Mouse (Mus musculus) embryonic facial prominence, embryonic 10.5 days (tissue): ENCODE results near the gene Pdpk1. TPM values are rescaled to one million over a fixed set of nuclear protein-coding genes. Genes with fewer than 3 reads are reported as not detected.
"Not testable (repeated sequence)": the region's sequence is repeated elsewhere in the genome, so short reads cannot be mapped to it uniquely, and the experiment has no call there.

Experiments
- DNase-seq: peaks from one replicate; pipeline ENCODE4 v3.0.0-alpha.2; 2017; ENCODE audit warnings: low spot score
- H3K27ac ChIP-seq: fragments of 300-500 bp; sonication (generic); replicated peaks from 2 replicates; pipeline ENCODE4 v1.5.1; 2016; ENCODE audit warnings: mild to moderate bottlenecking
- H3K27me3 ChIP-seq: fragments of 300-500 bp; sonication (generic); replicated peaks from 2 replicates; pipeline ENCODE4 v1.6.1; 2016; ENCODE audit warnings: low read depth, mild to moderate bottlenecking; ENCODE audit not compliant: poor library complexity, severe bottlenecking
- H3K36me3 ChIP-seq: fragments of 300-500 bp; sonication (generic); replicated peaks from 2 replicates; pipeline ENCODE4 v1.6.1; 2016; ENCODE audit warnings: mild to moderate bottlenecking, moderate library complexity
- H3K4me1 ChIP-seq: fragments of 300-500 bp; sonication (generic); 2 replicates; pipeline ENCODE4 v1.6.1; 2016
- H3K4me3 ChIP-seq: fragments of 300-500 bp; sonication (generic); 2 replicates; pipeline ENCODE4 v1.5.1; 2016; ENCODE audit warnings: mild to moderate bottlenecking, moderate library complexity
- H3K9me3 ChIP-seq: fragments of 300-500 bp; sonication (generic); 2 replicates; pipeline ENCODE4 v1.6.1; 2016; ENCODE audit warnings: mild to moderate bottlenecking
- WGBS: fragments of 180-500 bp; shearing (Covaris S2); methylation state at CpG from one replicate; pipeline ENCODE4 v1.1.7; 2016; 5-methylcytosine and 5-hydroxymethylcytosine counted together
- polyA plus RNA-seq: library from polyadenylated mRNA; unstranded; fragments of >200 nt; fragmentation: Nextera tagmentation; extraction: Ambion mirVana; gene quantifications from 2 replicates; pipeline ENCODE4 v1.2.1, GENCODE M21; 2016

Pdpk1 gene
- polyA plus RNA-seq, 1 experiment from 2014 or later = 30.9 TPM

GRCm38 (mm10) chr17:24086399-24086798, 64.3 kb downstream of the Pdpk1 start:
- H3K4me3 ChIP-seq, H3K27ac ChIP-seq, H3K4me1 ChIP-seq, H3K27me3 ChIP-seq, H3K9me3 ChIP-seq, DNase-seq: not testable (repeated sequence)
- peaks cover 62% of the 10 kb centered on the region for H3K36me3 ChIP-seq
- 86% methylated on average over 4 of the region's 4 CpGs for WGBS

DNA sequence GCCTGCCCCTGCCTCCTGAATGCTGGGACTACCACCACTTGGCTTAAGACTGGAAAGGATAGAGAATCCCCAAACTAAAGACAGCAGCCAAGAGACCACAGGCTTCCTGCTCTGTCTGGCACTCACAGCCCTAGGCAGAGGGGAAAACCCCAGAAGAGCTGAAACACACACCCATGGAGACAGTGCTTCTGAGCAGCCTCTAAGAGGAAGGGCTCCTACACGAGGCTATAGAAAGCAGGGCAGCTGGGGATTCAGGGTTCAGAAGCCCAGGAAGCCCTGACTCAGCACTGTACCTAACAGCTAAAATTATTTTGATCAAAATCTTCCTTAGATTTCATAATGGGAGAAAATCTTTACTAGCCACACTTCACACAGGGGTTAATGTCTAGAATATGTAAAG, 66.1 kb downstream of the Pdpk1 start:
- no peak overlapping the region for H3K27ac ChIP-seq
- H3K4me3 ChIP-seq = no peak overlapping the region
- H3K9me3 ChIP-seq = no peaks in the 10 kb centered on the region
- WGBS = 60% methylated on average over 1 of the region's 1 CpGs
- H3K36me3 ChIP-seq = peaks cover 56% of the 10 kb centered on the region
- no peak for DNase-seq
- H3K4me1 ChIP-seq = no peaks in the 10 kb centered on the region
- no peaks in the 10 kb centered on the region for H3K27me3 ChIP-seq

DNA sequence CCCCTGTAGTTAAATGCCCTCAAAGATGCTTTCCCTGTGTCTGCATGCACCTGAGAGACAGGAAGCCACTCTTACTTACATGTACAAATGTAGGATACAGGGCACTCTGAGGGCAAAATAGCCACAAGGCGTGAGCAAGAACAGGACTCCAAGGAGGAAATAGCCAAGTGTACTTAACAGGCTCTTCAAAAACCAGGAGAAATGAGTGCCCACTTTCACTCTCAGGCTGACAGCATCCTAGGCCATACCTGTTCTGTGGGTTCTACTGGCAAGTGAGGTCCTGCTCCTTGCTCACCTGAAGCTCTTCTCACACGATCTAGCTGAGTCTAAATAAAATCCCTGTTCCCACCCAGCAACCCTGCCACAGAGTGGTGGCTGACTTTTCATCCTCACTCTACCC, 73.6 kb downstream of the Pdpk1 start:
- Histone ChIP-seq H3K9me3 (no peaks in the 10 kb centered on the region), H3K27ac (no peak overlapping the region), H3K27me3 (no peaks in the 10 kb centered on the region), H3K36me3 (peaks cover 46% of the 10 kb centered on the region), H3K4me1 (peaks cover 5% of the 10 kb centered on the region), H3K4me3 (no peak overlapping the region)
- 80% methylated on average over 2 of the region's 2 CpGs for WGBS
- no peak for DNase-seq

DNA sequence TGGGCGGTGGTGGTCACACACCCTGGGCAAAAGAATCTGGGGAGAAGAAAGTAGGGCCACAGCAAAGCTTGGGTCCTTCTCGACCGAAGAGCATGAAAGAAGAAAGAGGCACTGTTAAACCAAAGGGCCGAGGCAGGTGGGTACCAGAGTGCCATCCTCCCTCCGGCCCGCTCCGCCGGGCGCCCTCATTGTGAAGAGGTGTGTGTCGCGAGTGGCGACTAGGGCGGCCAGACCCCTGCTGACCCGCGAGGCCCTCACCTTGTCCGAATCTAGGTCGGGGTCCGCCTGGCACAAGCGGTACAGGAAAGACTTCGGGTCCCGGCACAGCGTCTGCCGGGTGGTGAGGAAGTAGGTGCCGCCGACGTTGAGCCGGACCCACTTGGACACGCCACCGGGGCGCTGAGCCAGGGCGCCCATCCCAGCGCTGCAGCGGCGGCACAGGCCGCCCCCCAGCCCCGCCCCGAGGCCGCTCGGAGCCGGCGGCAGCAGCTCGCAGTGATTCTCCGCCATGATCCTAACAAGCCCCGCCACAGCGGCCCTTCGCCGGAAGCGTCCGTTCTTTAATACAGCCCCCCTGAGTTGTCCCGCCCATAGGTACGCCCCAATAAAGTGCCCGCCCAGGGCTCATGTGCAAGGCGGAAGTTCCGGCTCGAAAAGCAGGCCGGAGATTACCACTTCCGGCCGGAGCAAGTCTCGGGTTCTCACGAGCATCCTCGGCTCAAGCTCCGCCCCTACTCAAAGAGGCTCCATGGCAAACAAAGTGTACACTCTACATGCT, 77.6 kb downstream of the Pdpk1 start, which contains the start of gene Kctd5:
TSS of gene Kctd5 (minus strand) at position 567 of the 778 bp plus-strand sequence.
- H3K4me3 ChIP-seq = peak within 1 kb of the TSS; percentile 98
- no peaks in the 10 kb centered on the region for H3K9me3 ChIP-seq
- peak within 1 kb of the TSS; percentile 95 for H3K27ac ChIP-seq
- H3K4me1 ChIP-seq = peaks cover 12% of the 10 kb centered on the region
- DNase-seq = peak; percentile 96
- H3K36me3 ChIP-seq = peaks cover 33% of the 10 kb centered on the region
- H3K27me3 ChIP-seq = no peaks in the 10 kb centered on the region
- under 1% methylated on average over 62 of the region's 62 CpGs for WGBS

DNA sequence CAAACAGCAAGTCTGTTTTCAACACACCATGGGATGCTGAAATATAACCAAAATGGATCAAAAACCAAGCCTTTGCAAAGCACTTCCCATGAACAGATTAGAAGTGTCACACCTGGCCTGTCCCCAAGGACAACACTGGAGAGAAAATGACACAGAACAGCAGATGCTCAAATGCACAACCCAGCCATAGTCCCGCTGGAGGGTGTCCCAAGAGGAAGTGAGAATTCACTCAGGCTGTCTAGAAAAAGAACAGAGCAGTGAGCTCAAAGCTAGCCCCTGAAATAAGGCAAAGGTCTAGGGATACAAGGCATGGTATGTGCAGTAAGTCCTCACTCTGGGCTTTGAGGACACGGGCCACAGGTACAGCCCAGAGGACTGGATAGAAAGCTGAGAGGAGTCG, 81.2 kb downstream of the Pdpk1 start:
- Histone ChIP-seq H3K9me3 (no peaks in the 10 kb centered on the region), H3K36me3 (peaks cover 44% of the 10 kb centered on the region), H3K4me1 (peaks cover 12% of the 10 kb centered on the region), H3K27ac (no peak overlapping the region), H3K27me3 (no peaks in the 10 kb centered on the region), H3K4me3 (no peak overlapping the region)
- no peak for DNase-seq
- WGBS = 94% methylated on average over 3 of the region's 3 CpGs

GRCm38 (mm10) chr17:24068271-24068670, 82.5 kb downstream of the Pdpk1 start:
- whole genome bisulfite sequencing = 85% methylated on average over 5 of the region's 5 CpGs
- Histone ChIP-seq H3K27ac (no peak overlapping the region), H3K27me3 (no peaks in the 10 kb centered on the region), H3K4me3 (no peak overlapping the region), H3K9me3 (no peaks in the 10 kb centered on the region), H3K36me3 (peaks cover 56% of the 10 kb centered on the region), H3K4me1 (peaks cover 12% of the 10 kb centered on the region)
- DNase-seq = no peak

GRCm38 (mm10) chr17:24062459-24063155, 88.1 kb downstream of the Pdpk1 start:
- H3K27ac ChIP-seq = no peak overlapping the region
- no peaks in the 10 kb centered on the region for H3K4me1 ChIP-seq
- H3K27me3 ChIP-seq = no peaks in the 10 kb centered on the region
- H3K9me3 ChIP-seq = no peaks in the 10 kb centered on the region
- no peak for DNase-seq
- H3K36me3 ChIP-seq = peaks cover 89% of the 10 kb centered on the region
- H3K4me3 ChIP-seq = no peak overlapping the region
- 72% methylated on average over 4 of the region's 4 CpGs for WGBS

DNA sequence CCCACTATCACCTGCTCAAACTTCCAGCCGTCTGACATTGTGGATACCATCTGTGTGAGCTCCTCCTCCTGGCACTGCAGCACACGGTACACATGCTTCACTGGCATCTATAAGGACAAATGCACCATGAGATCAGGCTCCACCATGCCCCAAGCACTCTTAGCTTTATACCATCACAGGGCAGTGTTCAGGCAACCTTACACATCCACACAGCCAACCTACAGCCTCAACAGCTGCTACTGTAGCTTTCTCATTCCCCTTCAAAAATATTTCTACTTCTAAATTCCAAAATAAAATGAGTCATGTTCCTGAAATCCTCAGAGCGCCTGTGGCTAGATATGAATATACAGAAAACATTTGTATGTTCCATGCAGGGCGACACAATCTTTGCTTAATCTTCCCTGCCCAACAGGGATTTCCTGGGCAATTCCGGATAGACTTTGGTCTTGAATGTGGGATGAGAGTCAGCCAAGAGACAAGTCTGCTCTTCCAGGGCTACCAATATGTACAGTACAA, 92.9 kb downstream of the Pdpk1 start:
- no peaks in the 10 kb centered on the region for H3K4me1 ChIP-seq
- no peaks in the 10 kb centered on the region for H3K27me3 ChIP-seq
- H3K27ac ChIP-seq = no peak overlapping the region
- 90% methylated on average over 5 of the region's 5 CpGs for WGBS
- H3K36me3 ChIP-seq = peaks cover 94% of the 10 kb centered on the region
- no peaks in the 10 kb centered on the region for H3K9me3 ChIP-seq
- no peak overlapping the region for H3K4me3 ChIP-seq
- no peak for DNase-seq

DNA sequence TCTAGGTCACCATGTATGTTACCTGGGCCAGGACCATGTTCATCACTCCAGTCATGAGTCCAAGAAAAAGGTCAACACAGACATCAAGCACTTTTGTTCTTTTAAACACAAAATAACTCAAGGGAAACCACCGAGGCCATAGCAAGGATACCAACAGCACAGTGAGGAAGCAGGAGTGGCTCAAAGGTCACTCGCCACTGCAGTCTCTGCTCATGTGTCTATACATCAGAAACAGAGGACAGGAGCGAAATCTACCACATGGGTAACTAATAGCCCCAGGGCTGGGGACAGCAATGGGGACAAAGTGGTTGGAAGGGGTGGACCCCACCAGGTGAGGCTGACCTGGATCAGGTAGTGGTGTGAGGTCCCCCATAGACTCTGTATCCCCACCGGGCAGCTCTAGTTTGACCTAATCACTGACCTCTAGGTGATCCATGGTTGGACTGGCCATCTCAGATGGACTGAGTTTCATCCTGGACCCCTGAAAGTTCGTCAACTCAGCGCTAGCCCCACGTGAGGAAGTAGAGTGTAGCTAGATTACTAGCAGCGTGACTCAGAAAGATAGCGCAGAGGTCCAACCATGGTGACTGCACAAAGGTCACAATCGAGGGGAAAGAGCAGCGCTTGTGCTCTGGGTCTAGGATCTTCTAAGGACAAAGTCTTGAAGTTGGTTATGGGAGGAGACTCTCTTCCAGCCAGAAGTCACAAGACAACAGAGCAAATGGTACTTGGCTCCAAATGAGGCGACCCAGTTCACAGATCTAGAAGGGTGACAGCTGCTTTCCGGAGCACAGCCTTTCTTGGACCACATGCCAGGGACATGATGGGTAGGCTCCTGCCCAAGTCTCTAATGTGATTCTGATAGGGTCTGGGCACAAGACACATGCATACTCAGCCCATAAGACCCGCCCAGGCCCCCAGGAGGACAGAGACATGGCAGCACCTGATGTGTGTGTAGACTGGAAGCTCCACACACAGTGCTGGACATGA, 93.8 kb downstream of the Pdpk1 start:
- Histone ChIP-seq H3K27me3 (no peaks in the 10 kb centered on the region), H3K4me3 (no peak overlapping the region), H3K9me3 (no peaks in the 10 kb centered on the region), H3K36me3 (peaks cover 94% of the 10 kb centered on the region), H3K27ac (no peak overlapping the region), H3K4me1 (no peaks in the 10 kb centered on the region)
- no peak for DNase-seq
- 92% methylated on average over 14 of the region's 14 CpGs for WGBS

- Histone ChIP-seq H3K36me3 (peaks cover 76% of the 10 kb centered on the region), H3K9me3 (no peaks in the 10 kb centered on the region), H3K27me3 (no peaks in the 10 kb centered on the region), H3K4me3 (no peak overlapping the region), H3K4me1 (no peaks in the 10 kb centered on the region), H3K27ac (no peak overlapping the region)
- WGBS = 97% methylated on average over 8 of the region's 8 CpGs
- DNase-seq = no peak
These were observed 101.7 kb downstream of the Pdpk1 start for GRCm38 (mm10) chr17:24049008-24049407.

- Histone ChIP-seq H3K4me3 (no peak overlapping the region), H3K27me3 (no peaks in the 10 kb centered on the region), H3K27ac (no peak overlapping the region), H3K9me3 (no peaks in the 10 kb centered on the region), H3K4me1 (no peaks in the 10 kb centered on the region), H3K36me3 (peaks cover 66% of the 10 kb centered on the region)
- no peak for DNase-seq
- 89% methylated on average over 5 of the region's 5 CpGs for WGBS
These were observed 102.7 kb downstream of the Pdpk1 start for GRCm38 (mm10) chr17:24048053-24048452.

GRCm38 (mm10) chr17:24046026-24046425, 104.7 kb downstream of the Pdpk1 start:
- 46% methylated on average over 5 of the region's 5 CpGs for WGBS
- H3K36me3 ChIP-seq = peaks cover 46% of the 10 kb centered on the region
- DNase-seq = no peak
- H3K4me3 ChIP-seq = no peak overlapping the region
- no peaks in the 10 kb centered on the region for H3K9me3 ChIP-seq
- H3K27me3 ChIP-seq = no peaks in the 10 kb centered on the region
- no peak overlapping the region for H3K27ac ChIP-seq
- H3K4me1 ChIP-seq = no peaks in the 10 kb centered on the region
